Mouse (Mus musculus) embryonic facial prominence, embryonic 10.5 days (tissue): ENCODE measurements around the gene Gm4303. TPM values are rescaled to one million over a fixed set of nuclear protein-coding genes. Genes with fewer than 3 reads are reported as not detected.
"Not testable (repeated sequence)": the region's sequence is repeated elsewhere in the genome, so short reads cannot be mapped to it uniquely, and the experiment has no call there.

ENCODE experiments used
- DNase-seq: peaks from one replicate; pipeline ENCODE4 v3.0.0-alpha.2; 2017; ENCODE audit warnings: low spot score
- H3K27ac ChIP-seq: fragments of 300-500 bp; sonication (generic); replicated peaks from 2 replicates; pipeline ENCODE4 v1.5.1; 2016; ENCODE audit warnings: mild to moderate bottlenecking
- H3K27me3 ChIP-seq: fragments of 300-500 bp; sonication (generic); replicated peaks from 2 replicates; pipeline ENCODE4 v1.6.1; 2016; ENCODE audit warnings: low read depth, mild to moderate bottlenecking; ENCODE audit not compliant: poor library complexity, severe bottlenecking
- H3K36me3 ChIP-seq: fragments of 300-500 bp; sonication (generic); replicated peaks from 2 replicates; pipeline ENCODE4 v1.6.1; 2016; ENCODE audit warnings: mild to moderate bottlenecking, moderate library complexity
- H3K4me1 ChIP-seq: fragments of 300-500 bp; sonication (generic); 2 replicates; pipeline ENCODE4 v1.6.1; 2016
- H3K4me3 ChIP-seq: fragments of 300-500 bp; sonication (generic); 2 replicates; pipeline ENCODE4 v1.5.1; 2016; ENCODE audit warnings: mild to moderate bottlenecking, moderate library complexity
- H3K9me3 ChIP-seq: fragments of 300-500 bp; sonication (generic); 2 replicates; pipeline ENCODE4 v1.6.1; 2016; ENCODE audit warnings: mild to moderate bottlenecking
- WGBS: fragments of 180-500 bp; shearing (Covaris S2); methylation state at CpG from one replicate; pipeline ENCODE4 v1.1.7; 2016; 5-methylcytosine and 5-hydroxymethylcytosine counted together
- polyA plus RNA-seq: library from polyadenylated mRNA; unstranded; fragments of >200 nt; fragmentation: Nextera tagmentation; extraction: Ambion mirVana; gene quantifications from 2 replicates; pipeline ENCODE4 v1.2.1, GENCODE M21; 2016

Gm4303 gene
- not detected in 2 replicates for polyA plus RNA-seq

DNA sequence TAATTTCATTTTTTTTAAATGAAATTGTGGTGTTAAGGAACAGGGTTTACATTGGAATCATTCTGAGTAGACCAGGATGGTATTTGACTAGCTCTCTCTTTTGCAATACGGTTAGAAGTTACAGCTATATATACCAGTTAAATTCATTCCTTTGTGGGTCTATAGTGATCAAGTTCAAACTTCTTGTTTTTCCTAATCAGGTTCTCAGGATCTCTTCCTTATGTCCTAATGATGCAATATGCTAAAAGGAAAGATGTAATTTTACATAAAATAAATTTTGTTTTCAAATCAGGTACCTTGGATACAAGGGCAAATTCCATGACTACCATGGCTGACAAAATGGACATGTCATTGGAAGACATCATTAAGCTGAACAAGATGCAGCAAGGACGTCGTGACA, at the start of gene Gm4303:
Gm4303 (plus strand) TSS at position 301 of the 400 bp plus-strand sequence.
- no CpG with 5 or more reads among the region's 3 CpGs for WGBS
- H3K27me3 ChIP-seq, H3K4me1 ChIP-seq, H3K27ac ChIP-seq, DNase-seq, H3K9me3 ChIP-seq, H3K4me3 ChIP-seq, H3K36me3 ChIP-seq: not testable (repeated sequence)

DNA sequence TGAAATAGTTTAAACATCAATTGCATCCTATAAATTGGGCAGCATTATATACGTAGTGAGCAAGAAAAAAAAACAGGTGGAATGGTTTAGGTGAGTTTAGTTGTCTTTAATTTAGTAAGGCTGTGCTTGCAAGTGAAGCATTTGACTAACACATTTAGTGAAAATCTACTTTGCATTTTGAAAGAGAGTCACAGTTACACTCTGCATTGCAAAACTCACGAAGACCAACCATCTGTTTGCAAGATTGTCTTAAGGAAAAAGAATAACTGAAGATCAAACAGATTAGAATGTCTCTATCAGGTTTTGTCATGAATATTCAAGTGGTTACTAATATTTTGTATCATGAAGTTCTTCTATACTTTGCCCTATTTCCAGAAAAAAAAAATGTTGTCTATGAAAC, 49.7 kb upstream of the Gm4303 start:
- no peaks in the 10 kb centered on the region for H3K4me1 ChIP-seq
- H3K27me3 ChIP-seq: no peaks in the 10 kb centered on the region
- H3K27ac ChIP-seq: no peak overlapping the region
- H3K9me3 ChIP-seq: no peaks in the 10 kb centered on the region
- 87% methylated on average over 2 of the region's 2 CpGs for WGBS
- DNase-seq: no peak
- no peaks in the 10 kb centered on the region for H3K36me3 ChIP-seq
- H3K4me3 ChIP-seq: no peak overlapping the region

DNA sequence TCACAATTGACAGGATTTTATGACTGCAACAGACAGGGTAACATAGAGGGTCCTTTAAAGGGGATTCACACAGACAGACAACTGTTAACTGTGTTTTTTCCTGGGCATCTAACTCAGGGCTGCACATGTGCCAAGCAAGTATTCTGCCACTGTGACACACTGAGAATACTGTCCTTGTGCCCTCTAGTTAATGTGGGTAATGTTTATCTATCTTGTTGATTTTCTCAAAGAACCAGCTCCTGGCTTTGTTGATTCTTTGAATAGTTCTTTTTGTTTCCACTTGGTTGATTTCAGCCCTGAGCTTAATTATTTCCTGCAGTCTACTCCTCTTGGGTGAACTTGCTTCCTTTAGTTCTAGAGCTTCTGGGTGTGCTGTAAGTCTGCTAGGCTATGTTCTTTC, 45.7 kb upstream of the Gm4303 start:
- H3K4me3 ChIP-seq, H3K27me3 ChIP-seq, H3K27ac ChIP-seq, DNase-seq, H3K36me3 ChIP-seq, H3K4me1 ChIP-seq: not testable (repeated sequence)
- peaks cover 11% of the 10 kb centered on the region; the same call in 1 of the 2 replicates for H3K9me3 ChIP-seq

DNA sequence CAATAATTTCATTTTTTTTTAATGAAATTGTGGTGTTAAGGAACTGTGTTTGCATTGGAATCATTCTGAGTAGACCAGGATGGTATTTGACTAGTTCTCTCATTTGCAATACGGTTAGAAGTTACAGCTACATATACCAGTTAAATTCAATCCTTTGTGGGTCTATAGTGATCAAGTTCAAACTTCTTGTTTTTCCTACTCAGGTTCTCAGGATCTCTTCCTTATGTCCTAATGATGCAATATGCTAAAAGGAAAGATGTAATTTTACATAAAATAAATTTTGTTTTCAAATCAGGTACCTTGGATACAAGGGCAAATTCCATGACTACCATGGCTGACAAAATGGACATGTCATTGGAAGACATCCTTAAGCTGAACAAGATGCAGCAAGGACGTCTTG, 10.4 kb upstream of the Gm4303 start, which contains the start of gene Gm4301:
Gm4301 (plus strand) TSS at position 301 of the 400 bp plus-strand sequence.
- H3K4me1 ChIP-seq: not testable (repeated sequence)

DNA sequence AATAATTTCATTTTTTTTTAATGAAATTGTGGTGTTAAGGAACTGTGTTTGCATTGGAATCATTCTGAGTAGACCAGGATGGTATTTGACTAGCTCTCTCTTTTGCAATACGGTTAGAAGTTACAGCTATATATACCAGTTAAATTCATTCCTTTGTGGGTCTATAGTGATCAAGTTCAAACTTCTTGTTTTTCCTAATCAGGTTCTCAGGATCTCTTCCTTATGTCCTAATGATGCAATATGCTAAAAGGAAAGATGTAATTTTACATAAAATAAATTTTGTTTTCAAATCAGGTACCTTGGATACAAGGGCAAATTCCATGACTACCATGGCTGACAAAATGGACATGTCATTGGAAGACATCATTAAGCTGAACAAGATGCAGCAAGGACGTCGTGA, 5.2 kb upstream of the Gm4303 start, which contains the start of gene Gm4302:
Gm4302 (plus strand) TSS at position 301 of the 400 bp plus-strand sequence.
- not testable (repeated sequence) for H3K27me3 ChIP-seq, H3K9me3 ChIP-seq, H3K36me3 ChIP-seq, H3K27ac ChIP-seq, H3K4me3 ChIP-seq, H3K4me1 ChIP-seq, DNase-seq
- no CpG with 5 or more reads among the region's 3 CpGs for WGBS

More for the DNA sequence above, 10.4 kb upstream of the Gm4303 start, which contains the start of gene Gm4301:
- no CpG with 5 or more reads among the region's 2 CpGs for WGBS
- H3K4me3 ChIP-seq, H3K9me3 ChIP-seq, DNase-seq, H3K36me3 ChIP-seq, H3K27me3 ChIP-seq, H3K27ac ChIP-seq: not testable (repeated sequence)

DNA sequence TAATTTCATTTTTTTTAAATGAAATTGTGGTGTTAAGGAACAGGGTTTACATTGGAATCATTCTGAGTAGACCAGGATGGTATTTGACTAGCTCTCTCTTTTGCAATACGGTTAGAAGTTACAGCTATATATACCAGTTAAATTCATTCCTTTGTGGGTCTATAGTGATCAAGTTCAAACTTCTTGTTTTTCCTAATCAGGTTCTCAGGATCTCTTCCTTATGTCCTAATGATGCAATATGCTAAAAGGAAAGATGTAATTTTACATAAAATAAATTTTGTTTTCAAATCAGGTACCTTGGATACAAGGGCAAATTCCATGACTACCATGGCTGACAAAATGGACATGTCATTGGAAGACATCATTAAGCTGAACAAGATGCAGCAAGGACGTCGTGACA, 5.0 kb downstream of the Gm4303 start, which contains the start of gene Gm4305:
Gm4305 (plus strand) TSS at position 301 of the 400 bp plus-strand sequence.
- not testable (repeated sequence) for H3K4me3 ChIP-seq, DNase-seq, H3K27ac ChIP-seq, H3K9me3 ChIP-seq, H3K36me3 ChIP-seq, H3K27me3 ChIP-seq, H3K4me1 ChIP-seq
- WGBS: no CpG with 5 or more reads among the region's 3 CpGs

DNA sequence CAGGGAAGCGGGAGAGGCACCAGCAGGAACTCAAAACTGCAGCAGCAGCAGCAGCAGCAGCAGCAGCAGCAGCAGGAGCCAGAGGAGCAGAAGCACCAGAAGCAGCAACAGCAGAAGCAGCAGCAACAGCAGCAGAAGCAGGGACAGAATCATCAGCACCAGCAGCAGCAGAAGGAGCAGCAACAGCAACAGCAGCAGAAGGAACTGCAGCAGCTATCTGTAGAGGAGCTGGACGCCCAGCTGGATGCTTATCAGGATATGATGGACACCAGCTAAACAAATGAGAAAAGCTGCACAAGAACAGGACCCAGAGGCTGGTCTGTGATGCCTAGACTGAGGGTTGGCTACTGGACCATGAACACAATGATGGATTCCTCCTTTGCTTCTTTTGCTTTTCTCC, 11.1 kb downstream of the Gm4303 start:
- WGBS: 80% methylated on average over 2 of the region's 2 CpGs
- H3K27ac ChIP-seq, H3K36me3 ChIP-seq, DNase-seq, H3K4me3 ChIP-seq, H3K4me1 ChIP-seq, H3K9me3 ChIP-seq, H3K27me3 ChIP-seq: not testable (repeated sequence)

DNA sequence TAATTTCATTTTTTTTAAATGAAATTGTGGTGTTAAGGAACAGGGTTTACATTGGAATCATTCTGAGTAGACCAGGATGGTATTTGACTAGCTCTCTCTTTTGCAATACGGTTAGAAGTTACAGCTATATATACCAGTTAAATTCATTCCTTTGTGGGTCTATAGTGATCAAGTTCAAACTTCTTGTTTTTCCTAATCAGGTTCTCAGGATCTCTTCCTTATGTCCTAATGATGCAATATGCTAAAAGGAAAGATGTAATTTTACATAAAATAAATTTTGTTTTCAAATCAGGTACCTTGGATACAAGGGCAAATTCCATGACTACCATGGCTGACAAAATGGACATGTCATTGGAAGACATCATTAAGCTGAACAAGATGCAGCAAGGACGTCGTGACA, 15.3 kb downstream of the Gm4303 start, which contains the start of gene Gm4307:
Gm4307 (plus strand) TSS at position 301 of the 400 bp plus-strand sequence.
- not testable (repeated sequence) for H3K27me3 ChIP-seq, H3K4me3 ChIP-seq, DNase-seq, H3K9me3 ChIP-seq, H3K36me3 ChIP-seq, H3K4me1 ChIP-seq, H3K27ac ChIP-seq
- no CpG with 5 or more reads among the region's 3 CpGs for WGBS

DNA sequence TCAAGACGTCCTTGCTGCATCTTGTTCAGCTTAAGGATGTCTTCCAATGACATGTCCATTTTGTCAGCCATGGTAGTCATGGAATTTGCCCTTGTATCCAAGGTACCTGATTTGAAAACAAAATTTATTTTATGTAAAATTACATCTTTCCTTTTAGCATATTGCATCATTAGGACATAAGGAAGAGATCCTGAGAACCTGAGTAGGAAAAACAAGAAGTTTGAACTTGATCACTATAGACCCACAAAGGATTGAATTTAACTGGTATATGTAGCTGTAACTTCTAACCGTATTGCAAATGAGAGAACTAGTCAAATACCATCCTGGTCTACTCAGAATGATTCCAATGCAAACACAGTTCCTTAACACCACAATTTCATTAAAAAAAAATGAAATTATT, 36.7 kb downstream of the Gm4303 start, which contains the start of gene Gm4312:
Gm4312 (minus strand) TSS at position 101 of the 400 bp plus-strand sequence.
- H3K27me3 ChIP-seq, H3K27ac ChIP-seq: not testable (repeated sequence)
- no CpG with 5 or more reads among the region's 2 CpGs for WGBS

More for the DNA sequence above, 36.7 kb downstream of the Gm4303 start, which contains the start of gene Gm4312:
- not testable (repeated sequence) for H3K9me3 ChIP-seq, H3K4me3 ChIP-seq, DNase-seq, H3K36me3 ChIP-seq, H3K4me1 ChIP-seq

Other genes with a start within 250 kb of the Gm4303 start
- not detected in 2 replicates for gene Gm4301, start 10.3 kb upstream of the Gm4303 start, polyA plus RNA-seq
- not detected in 2 replicates for gene Gm4302, start 5.1 kb upstream of the Gm4303 start, polyA plus RNA-seq
- not detected in 2 replicates for gene Gm4305, start 5.1 kb downstream of the Gm4303 start, polyA plus RNA-seq
- not detected in 2 replicates for gene Gm4307, start 15.4 kb downstream of the Gm4303 start, polyA plus RNA-seq
- gene Gm4312, start 36.6 kb downstream of the Gm4303 start, polyA plus RNA-seq: not detected in 2 replicates
- gene Tmtc3, start 141.4 kb downstream of the Gm4303 start, polyA plus RNA-seq: 23.0 and 26.2 TPM in 2 replicates
- 6.2 and 6.3 TPM in 2 replicates for gene Cep290, start 141.6 kb downstream of the Gm4303 start, polyA plus RNA-seq
- 8.6 and 9.8 TPM in 2 replicates for gene 4930430F08Rik, start 244.5 kb downstream of the Gm4303 start, polyA plus RNA-seq
- gene 1700017N19Rik, start 244.5 kb downstream of the Gm4303 start, polyA plus RNA-seq: not detected in 2 replicates